Mouse (Mus musculus) embryonic stem cell, embryonic (primary cell): ENCODE data around the gene Hoxc10.

Experiments
- CTCF ChIA-PET, 4 experiments: fragments of 300-600 bp in 2 of 4; fragments of 350-600 bp in 2 of 4; sonication (Branson Sonifier 250); formaldehyde crosslinking; loops; one replicate each; lab custom pipeline; 2022; ENCODE audit warnings: inconsistent platforms in 2 of 4; lab: Charles Lee
- POLR2A ChIA-PET, 4 experiments: fragments of 300-600 bp in 2 of 4; fragments of 350-600 bp in 2 of 4; sonication (Branson Sonifier 250); formaldehyde crosslinking; loops; one replicate each; lab custom pipeline; 2022; ENCODE audit warnings: antibody characterized with exemption in 4 of 4, inconsistent platforms in 1 of 4; lab: Charles Lee

Gene Hoxc10

DNA sequence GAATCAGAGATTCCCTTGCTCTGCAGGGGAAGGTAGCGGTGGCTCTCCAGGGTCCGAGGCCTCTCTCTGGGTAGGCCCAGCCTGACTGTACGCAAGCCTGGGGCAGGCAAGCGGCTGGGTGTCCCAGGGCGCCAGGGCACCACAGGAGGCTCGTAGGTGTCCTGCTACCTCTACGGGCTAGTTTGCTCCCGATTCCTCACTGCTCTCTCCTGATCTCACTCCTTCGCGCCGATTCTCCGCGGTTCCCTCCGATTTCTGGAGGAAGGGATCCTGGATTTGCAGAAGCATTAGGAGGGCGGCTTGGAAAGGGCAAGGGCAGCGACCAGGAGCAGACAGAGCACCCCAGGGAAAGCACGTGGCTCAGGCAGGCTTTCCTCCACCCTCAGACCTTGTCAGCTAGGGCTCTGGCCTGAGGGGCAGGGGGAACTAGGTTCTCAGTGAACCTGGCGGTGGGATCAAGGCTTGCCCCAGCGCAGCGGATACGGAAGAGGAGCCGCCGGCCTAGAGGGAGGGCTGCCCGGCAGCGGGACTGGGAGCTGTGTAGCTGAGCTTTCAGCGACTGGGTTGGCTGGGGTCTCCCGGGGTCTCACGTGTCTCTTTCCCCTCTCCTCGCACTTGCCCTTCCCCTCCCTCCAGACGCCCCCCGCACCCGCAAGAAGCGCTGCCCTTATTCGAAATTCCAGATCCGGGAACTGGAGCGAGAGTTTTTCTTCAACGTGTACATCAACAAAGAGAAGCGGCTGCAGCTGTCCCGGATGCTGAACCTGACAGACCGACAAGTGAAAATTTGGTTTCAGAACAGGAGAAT, 10.6 kb upstream of the Hoxc10 start:
- POLR2A ChIA-PET: interaction anchor here in 3 of 4 experiments (0.7 to 1.2 kb wide), 4 partner anchors 11 to 185 kb away, joined by 3 read pairs; partner anchors contain the start of genes Hoxc10 (in 1 of the 3), Hoxc13 (in 1 of the 3) and Hoxc5 (in 1 of the 3)
- CTCF ChIA-PET: interaction anchor here in 1 of 4 experiments (0.8 kb wide), 1 partner anchor 31 kb away, joined by 3 read pairs; no protein-coding TSS in a partner anchor

DNA sequence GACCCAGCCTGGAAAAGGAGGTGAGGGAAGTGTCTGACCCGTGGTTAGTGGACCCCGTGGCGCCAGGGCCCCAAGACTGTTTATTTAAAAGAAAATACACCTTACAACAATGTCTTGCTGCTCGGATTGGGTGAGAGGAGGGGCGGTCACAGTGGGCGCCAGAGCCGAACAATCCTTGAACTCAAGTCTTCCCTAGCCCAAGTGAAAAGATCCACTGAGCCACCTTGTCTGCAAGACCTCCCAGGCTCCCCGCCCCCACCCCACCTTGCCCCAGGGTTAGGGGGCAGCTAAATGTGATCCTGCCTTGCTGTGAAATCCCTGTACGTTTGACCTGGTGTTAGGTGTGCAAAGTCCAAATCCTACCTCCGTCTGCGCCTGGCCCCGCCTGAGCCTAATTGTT, 9.7 kb upstream of the Hoxc10 start:
- CTCF ChIA-PET: interaction anchor here in 1 of 4 experiments (1.4 to 2.3 kb wide), 2 partner anchors 10 to 220 kb away, joined by 3 to 6 read pairs; partner anchors contain the start of genes Hoxc10 and Hoxc5
- POLR2A ChIA-PET: no interaction called here

DNA sequence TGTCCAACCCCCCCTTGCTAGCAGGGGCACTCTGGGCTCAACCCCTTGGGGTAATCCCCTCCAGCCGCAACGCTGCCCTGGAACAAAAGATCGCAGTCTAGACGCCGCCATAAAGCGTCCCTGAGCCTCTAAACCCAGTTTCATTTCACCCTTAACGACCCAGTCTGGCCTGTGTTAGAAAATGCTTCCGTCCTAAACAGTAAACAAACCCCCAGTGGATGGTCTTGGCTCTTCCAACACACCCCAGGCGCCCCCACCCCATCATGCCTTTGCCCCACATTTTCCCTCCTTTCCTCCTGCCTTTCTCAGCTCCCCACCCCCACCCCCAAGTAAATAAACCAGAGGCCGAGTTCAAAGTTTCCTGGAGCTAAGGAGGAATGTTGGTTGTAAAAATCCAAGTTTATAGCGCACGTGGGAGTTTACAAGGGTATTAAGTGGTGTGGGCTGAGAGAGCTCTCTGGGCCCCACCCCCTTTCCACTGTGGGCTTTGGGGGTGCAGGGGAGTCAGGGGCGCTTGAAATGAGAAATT, 6.9 kb upstream of the Hoxc10 start:
- ChIA-PET CTCF (interaction anchor here (0.6 to 1.7 kb wide), 9 partner anchors 9 to 355 kb away, joined by 3 to 11 read pairs (median 4); no protein-coding TSS in a partner anchor), POLR2A (interaction anchor here (0.6 to 4.1 kb wide), 14 partner anchors 10 to 153 kb away, joined by 3 to 13 read pairs (median 3); partner anchors contain the start of genes Hoxc13 (in 1 of the 4) and Hoxc8 (in 1 of the 4))

DNA sequence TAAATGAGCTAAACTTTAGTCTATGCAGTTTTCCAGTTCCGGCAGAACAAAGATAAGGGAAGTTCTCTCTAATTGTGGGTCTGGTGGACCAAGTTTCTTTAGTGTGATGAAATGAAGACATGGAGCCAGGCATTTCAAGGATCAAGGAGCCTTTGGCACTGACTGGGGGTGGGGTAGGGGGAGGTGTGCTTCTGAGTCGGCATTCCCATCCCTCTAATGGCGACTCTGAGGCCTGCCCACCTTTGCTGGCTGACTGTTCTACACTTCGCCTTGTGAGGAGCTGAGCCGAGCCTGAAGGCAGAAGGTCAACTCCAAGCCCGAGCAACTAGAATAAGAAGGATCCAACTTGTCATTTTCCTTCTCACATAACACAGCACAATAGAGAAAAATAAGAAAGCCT, 4.9 kb upstream of the Hoxc10 start:
- CTCF ChIA-PET: interaction anchor here in 1 of 4 experiments (0.5 kb wide), 1 partner anchor 27 kb away, joined by 6 read pairs; no protein-coding TSS in a partner anchor

DNA sequence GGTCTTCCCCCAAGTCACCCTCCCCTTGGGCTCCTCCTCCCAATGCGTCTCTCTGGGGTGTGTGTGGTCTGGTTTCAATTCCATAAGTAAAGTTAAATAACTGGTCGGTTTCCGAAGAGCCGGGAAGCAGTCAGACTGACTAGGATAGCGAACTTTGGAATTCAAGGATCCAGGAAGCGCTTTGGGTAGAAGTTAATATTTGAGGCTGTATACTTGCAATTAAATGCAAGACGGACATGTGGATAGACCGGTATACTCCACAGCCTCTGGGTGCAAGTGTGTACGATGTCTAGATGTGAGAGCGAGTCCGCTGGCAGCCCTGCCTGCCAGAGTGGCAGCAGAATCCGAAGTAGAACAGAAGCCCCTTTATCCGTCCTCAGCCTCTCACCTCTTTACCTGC, 4.1 kb upstream of the Hoxc10 start:
- ChIA-PET POLR2A (interaction anchor here in 1 of 4 experiments (4.1 kb wide), 1 partner anchor 13 kb away, joined by 13 read pairs; no protein-coding TSS in a partner anchor), CTCF (no interaction called here)

More for the DNA sequence above, 4.9 kb upstream of the Hoxc10 start:
- POLR2A ChIA-PET: interaction anchor here in 2 of 4 experiments (0.6 to 4.1 kb wide), 3 partner anchors 12 to 321 kb away, joined by 5 to 13 read pairs (median 6); no protein-coding TSS in a partner anchor

DNA sequence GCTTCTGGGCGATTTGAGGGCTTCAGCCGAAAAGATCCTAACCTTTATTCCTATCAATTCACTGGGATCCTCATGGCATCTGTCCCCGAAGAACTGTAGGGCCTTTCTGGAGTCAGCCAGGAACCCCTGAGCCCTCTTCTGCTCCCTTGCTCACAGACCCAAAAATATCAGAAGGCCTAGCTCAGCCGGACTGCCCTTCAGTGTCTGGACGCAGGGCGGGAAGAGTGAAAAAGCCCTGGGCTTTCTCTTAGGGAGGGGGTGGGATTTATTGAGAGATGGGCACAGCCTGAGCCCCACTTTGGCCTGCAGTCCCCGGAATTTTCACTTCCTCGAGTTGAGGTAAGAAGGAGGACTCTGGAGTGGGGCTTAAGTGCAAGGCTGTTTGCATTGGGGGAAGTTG, 3.3 kb upstream of the Hoxc10 start:
- CTCF ChIA-PET: interaction anchor here in 2 of 4 experiments (0.6 to 8.3 kb wide), 13 partner anchors 9 to 378 kb away, joined by 3 to 97 read pairs (median 4); partner anchors contain the start of gene Hoxc8 (in 1 of the 2)
- POLR2A ChIA-PET: interaction anchor here (0.6 to 2.0 kb wide), 9 partner anchors 9 to 215 kb away, joined by 3 to 7 read pairs (median 3); partner anchors contain the start of genes Hoxc8 (in 1 of the 4) and Hoxc9 (in 1 of the 4)

DNA sequence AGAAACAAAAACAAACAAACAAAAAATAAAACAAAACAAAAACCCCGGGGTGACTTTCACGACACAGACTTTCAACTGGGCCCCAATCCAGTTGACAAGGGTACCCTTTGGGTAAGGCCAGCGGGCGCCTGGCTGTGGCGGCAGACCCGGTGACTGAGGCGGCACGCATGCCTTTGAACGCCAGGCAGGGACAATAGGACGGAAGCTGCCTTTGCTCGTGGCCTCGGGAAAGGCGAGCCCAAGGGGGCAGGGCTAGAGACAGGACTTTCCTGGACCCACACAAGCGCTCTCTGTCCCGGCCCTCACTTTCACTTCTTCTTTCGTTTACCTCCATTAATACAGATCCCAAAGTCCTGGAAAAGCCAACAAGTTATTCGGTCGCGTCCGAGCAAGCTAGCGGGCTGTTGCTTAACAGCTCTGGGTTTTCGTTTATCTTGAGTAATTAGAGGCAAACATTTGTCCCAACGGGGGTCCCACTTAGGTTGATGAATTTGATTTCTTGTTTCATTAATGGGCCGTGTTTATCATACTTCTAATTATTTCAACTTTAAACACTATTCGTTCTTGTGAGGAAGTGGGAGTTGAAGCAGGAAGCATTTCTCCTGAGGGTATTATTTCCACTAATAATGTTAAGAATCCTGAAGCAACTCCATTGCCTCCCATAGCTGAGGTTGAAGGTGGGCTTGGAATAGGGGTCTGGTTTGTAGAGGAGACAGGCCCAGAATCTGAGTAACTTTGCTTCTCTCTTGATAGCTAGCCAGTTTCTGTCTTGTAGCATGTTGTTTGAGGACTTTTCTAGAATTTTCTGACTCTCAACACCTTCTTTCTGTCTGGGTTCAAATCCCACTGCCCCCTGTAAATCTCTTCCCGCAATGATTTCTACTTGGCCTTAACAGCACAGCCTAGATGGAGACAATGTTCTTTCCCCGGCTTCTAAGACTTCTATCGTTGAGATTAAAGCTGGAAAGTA, 2.6 kb upstream of the Hoxc10 start:
- CTCF ChIA-PET: interaction anchor here in 3 of 4 experiments (0.8 to 8.3 kb wide), 13 partner anchors 9 to 377 kb away, joined by 3 to 97 read pairs (median 3); partner anchors contain the start of gene Hoxc8 (in 1 of the 3)
- POLR2A ChIA-PET: interaction anchor here in 3 of 4 experiments (0.7 to 2.0 kb wide), 8 partner anchors 9 to 207 kb away, joined by 3 to 4 read pairs (median 3); partner anchors contain the start of gene Hoxc9 (in 1 of the 3)

DNA sequence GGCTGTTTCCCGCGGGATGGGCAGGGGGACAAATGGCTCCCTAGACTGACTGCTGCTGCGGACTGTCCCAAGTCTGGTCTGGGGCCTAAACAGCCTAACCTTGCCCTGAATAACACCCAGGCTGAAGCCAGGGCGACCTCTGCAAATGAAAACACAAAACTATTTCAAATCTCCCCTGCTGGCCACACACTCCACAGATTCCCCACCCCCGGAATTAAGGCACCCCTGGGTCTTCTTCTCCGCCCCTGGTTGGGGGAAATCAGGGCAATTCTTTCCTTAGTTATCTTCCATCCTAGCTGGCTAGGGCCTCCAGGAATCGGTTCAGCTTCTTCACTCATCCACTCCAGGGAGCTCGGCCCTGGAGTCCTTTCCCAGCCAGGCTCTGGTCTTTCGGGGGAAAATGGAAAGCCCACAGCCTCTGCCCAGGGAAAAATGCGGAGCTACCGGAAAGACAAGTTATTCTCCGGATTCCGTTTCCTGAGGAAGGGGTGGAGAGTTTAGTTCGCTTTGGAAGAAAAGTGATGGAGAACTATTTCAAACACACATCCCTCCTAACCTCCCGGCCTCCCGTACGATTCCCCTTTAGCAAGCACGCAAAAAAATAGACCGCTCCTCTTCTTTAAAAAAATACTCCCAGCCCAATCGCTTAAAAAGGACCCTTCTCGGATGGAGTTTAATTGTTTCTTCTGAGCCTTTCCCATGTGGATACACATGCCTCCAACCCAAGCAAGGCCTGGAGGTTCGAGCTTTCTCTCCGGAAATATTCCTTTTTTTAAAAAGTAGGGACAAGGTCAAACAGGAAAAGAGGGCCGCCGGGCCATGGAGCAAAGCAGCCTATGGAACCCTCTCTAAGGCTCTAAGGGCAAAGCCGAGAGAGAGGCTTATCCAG, 1.3 kb upstream of the Hoxc10 start:
- ChIA-PET POLR2A (interaction anchor here in 3 of 4 experiments (0.8 to 3.3 kb wide), 13 partner anchors 8 to 294 kb away, joined by 3 to 16 read pairs (median 4); partner anchors contain the start of genes Hoxc11 (in 1 of the 3), Hoxc8 (in 1 of the 3) and Hoxc9 (in 1 of the 3)), CTCF (interaction anchor here (0.5 to 8.3 kb wide), 27 partner anchors 10 to 349 kb away, joined by 3 to 97 read pairs (median 6); partner anchors contain the start of gene Hoxc11 (in 1 of the 4))

DNA sequence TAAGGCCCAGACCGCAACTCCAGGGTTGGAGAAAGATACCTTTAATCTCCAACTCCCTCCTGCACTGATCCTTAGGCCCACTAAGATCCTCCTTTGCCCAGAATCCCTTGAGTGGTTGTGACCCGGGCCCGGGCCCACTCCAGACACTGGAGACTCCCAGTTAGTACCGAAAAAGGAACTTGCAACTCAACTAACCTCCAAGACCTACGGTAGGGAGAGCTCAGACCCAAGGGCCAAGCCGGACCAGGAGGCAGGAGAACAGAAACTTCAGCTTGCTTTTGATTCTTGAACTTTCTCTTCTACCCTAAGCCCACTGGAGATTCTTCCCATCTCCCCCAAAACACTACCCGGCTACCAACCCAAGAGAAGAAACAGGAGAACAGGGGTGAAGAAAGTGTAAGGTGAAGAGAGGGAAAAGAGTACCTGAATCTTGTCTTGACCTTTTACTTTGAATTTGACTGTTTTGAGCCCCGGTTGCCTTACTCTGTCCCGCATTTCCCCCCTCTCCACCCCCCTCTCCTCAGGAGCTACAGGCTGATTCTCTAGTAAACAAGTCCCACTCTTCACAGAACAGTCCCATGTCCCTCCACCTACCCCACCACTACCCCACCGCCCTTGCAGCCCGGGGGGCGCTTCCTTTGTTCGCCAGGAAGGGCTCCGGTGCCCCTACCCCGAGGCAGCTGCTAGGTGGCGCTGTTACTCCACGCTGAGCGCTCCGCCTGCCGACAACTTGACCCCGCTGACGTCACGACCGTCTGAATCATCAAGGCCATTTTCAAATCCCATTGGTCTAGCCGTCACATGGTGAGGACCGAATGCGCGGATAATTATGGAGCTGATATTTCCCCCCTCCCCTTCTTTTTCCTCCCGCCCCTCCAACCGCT, 462 bp upstream of the Hoxc10 start:
- CTCF ChIA-PET: interaction anchor here (0.5 to 8.3 kb wide), 75 partner anchors 8 to 790 kb away, joined by 3 to 97 read pairs (median 4); partner anchors contain the start of genes Calcoco1 (in 1 of the 4), Hoxc11 (in 1 of the 4), Hoxc6 (in 1 of the 4) and Hoxc8 (in 1 of the 4)
- POLR2A ChIA-PET: interaction anchor here in 3 of 4 experiments (0.7 to 3.3 kb wide), 31 partner anchors 9 to 295 kb away, joined by 3 to 16 read pairs (median 4); partner anchors contain the start of genes Hoxc11 (in 1 of the 3), Hoxc13 (in 1 of the 3) and Hoxc8 (in 1 of the 3)

DNA sequence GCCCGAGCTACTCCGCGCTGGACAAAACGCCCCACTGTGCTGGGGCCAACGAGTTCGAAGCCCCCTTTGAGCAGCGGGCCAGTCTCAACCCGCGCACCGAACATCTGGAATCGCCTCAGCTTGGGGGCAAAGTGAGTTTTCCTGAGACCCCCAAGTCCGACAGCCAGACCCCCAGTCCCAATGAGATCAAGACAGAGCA, 615 bp downstream of the Hoxc10 start, which contains the start of gene Hoxc5:
Gene Hoxc5 (plus strand): TSS at position 132 of the 199 bp plus-strand sequence.
- CTCF ChIA-PET: interaction anchor here (0.6 to 8.3 kb wide), 42 partner anchors 8 to 791 kb away, joined by 3 to 97 read pairs (median 5); partner anchors contain the start of genes Calcoco1 (in 1 of the 4), Hoxc6 (in 1 of the 4), Hoxc8 (in 1 of the 4) and Hoxc9 (in 1 of the 4)
- POLR2A ChIA-PET: interaction anchor here (0.8 to 3.3 kb wide), 30 partner anchors 8 to 296 kb away, joined by 3 to 16 read pairs (median 4); partner anchors contain the start of genes Cbx5 (in 1 of the 4), Hnrnpa1 (in 1 of the 4), Hoxc11 (in 1 of the 4) and Hoxc13 (in 1 of the 4)

DNA sequence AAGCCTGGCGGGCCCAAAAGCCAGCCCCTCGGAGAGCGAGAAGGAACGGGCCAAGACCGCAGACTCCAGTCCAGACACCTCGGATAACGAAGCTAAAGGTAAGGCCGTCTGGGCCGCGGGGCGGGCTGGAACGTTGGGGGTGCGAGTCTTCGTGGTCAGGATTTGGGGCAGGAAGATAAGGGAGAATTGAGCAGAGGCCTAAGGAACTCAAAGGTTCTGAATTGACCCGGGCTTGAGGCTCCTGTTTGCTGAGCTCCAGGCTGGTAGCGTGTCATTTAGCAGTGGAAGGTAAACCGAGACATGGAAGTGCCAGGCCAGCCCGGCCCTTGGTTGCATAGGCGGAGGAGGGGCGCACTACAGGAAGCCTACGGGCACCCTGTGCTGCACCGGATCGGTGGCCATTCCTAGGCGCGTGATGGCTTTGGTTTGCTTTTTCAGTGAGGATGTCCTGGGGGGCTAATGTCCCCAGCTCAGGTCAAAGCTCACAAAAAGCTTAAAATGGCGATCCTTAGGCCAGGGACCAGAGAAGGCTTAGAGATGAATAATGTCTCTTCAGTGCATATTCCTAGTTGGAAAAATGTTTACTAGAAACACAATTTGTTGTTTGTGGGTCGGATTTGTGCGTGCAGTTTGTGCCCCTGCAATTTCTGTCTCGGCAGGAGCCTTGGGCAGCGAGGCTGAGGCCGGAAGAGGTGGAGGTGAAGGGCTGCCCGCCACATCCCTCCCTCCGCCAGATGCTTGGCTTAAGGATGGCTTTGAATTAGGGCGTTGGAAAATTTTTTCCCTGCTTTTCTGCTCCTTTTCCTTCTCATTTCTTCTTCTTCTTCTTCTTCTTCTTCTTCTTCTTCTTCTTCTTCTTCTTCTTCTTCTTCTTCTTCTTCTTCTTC, 1.2 kb downstream of the Hoxc10 start:
- ChIA-PET POLR2A (interaction anchor here (0.7 to 3.3 kb wide), 26 partner anchors 8 to 297 kb away, joined by 3 to 16 read pairs (median 5); partner anchors contain the start of genes Cbx5 (in 1 of the 4), Hnrnpa1 (in 1 of the 4) and Hoxc11 (in 1 of the 4)), CTCF (interaction anchor here (0.6 to 8.3 kb wide), 35 partner anchors 8 to 373 kb away, joined by 3 to 97 read pairs (median 6); partner anchors contain the start of genes Hoxc6 (in 1 of the 4), Hoxc8 (in 1 of the 4) and Hoxc9 (in 1 of the 4))

DNA sequence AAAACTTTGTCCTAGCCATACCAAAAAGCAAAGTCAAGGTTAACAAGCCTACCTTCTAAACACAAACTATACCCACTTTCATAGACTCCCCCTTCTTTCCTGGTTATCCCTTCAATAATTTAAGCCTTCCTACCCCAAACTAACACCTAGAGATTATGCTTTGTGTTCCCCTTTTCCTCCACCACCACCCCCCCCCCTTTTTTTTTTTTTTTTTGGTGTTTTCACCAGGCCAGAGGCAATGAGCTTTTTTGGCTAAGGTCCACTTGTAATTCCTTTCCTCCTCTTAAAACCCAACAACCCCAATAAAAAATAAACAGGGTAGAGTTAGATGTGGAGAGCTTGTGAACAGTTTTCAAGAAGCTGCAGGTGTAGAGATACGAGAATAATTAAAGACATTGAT, 2.7 kb downstream of the Hoxc10 start:
- POLR2A ChIA-PET: interaction anchor here in 2 of 4 experiments (0.6 to 1.0 kb wide), 4 partner anchors 19 to 396 kb away, joined by 3 to 5 read pairs (median 4); partner anchors contain the start of gene Calcoco1 (in 1 of the 2)
- CTCF ChIA-PET: interaction anchor here (0.5 to 8.3 kb wide), 5 partner anchors 9 to 297 kb away, joined by 4 to 97 read pairs (median 9); no protein-coding TSS in a partner anchor

DNA sequence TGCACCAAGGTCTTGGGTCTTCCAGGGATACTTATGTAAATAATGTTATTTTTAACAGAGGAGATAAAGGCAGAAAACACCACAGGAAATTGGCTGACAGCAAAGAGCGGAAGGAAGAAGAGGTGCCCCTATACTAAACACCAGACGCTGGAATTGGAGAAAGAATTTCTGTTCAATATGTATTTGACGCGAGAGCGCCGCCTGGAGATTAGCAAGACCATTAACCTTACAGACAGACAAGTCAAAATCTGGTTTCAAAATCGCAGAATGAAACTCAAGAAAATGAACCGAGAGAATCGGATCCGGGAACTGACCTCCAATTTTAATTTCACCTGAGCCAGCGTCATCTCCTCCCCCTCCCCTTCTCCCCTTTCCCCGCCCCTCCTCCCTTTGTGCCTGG, 4.1 kb downstream of the Hoxc10 start:
- CTCF ChIA-PET: interaction anchor here in 1 of 4 experiments (0.7 to 8.3 kb wide), 4 partner anchors 197 to 219 kb away, joined by 3 to 97 read pairs (median 6); no protein-coding TSS in a partner anchor

More for the DNA sequence above, 4.1 kb downstream of the Hoxc10 start:
- POLR2A ChIA-PET: interaction anchor here in 3 of 4 experiments (0.6 to 1.6 kb wide), 3 partner anchors 17 to 38 kb away, joined by 3 to 4 read pairs (median 3); no protein-coding TSS in a partner anchor
